Mouse (Mus musculus) small intestine, adult 2 months (tissue): ENCODE data around the gene Rab11fip4.

Experiments used
- CTCF ChIP-seq: fragments of 200-500 bp; IDR thresholded peaks from 2 replicates; pipeline ENCODE4 v1.5.1; 2012; ENCODE audit warnings: low read depth, mild to moderate bottlenecking, control low read depth, inconsistent platforms, low read length, moderate library complexity, mixed read lengths; ENCODE audit not compliant: insufficient replicate concordance, insufficient read length; ENCODE audit errors: extremely low read depth
- POLR2A ChIP-seq: fragments of 200-500 bp; IDR thresholded peaks from 2 replicates; pipeline ENCODE4 v1.6.1; 2012; ENCODE audit warnings: low read depth, mild to moderate bottlenecking, control low read depth, inconsistent platforms, low read length, moderate library complexity

DNA sequence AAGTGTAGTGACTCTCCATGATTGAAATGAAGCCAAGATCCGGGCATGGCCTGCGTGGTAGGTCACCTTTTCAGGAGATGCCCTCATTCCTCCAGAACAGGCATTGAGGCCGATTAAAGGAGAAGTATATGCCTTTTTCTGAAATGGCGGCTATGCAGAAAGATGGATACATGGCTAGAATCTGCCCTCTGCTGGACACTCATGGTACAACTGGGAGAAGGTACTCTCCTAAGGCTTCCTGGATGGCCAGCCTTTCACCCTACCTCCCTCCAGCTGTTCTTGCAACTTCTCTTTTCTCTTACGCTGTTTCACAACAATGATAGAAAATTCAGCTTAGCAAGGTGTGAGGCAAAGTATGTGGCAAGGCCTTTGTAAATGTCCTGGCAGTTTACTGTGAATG, 13.3 kb upstream of the Rab11fip4 start:
- TF ChIP-seq CTCF, result peak; percentile 64; the same call in 1 of the 2 replicates
- TF ChIP-seq POLR2A, result no peak
